Mouse (Mus musculus): ENCODE measurements around the gene Mier2. TPM values are rescaled to one million over a fixed set of nuclear protein-coding genes. Genes with fewer than 3 reads are reported as not detected.

The Mier2 gene
- polyA plus RNA-seq (2012), result 67.4 and 77.1 TPM in 2 replicates

GRCm38 (mm10) chr10:79554330-79555237 is at the start of gene Mier2:
TSS of gene Mier2 (minus strand) at chr10:79555199.

GRCm38 (mm10) chr10:79587061-79587751 is 32.2 kb upstream of the Mier2 start, which contains the start of gene Theg:
TSS of gene Theg (minus strand) at chr10:79587331.

GRCm38 (mm10) chr10:79533126-79533911 is 21.7 kb downstream of the Mier2 start, which contains the start of gene Plpp2:
TSS of gene Plpp2 (minus strand) at chr10:79533796.

Other genes with a start within 250 kb of the Mier2 start
- gene Vmn2r82, start 198.7 kb downstream of the Mier2 start, polyA plus RNA-seq (2012), result not detected in 2 replicates
- 0.02 TPM in 1 of 2 replicates, not detected in the other for gene Vmn2r83, start 86.5 kb downstream of the Mier2 start, polyA plus RNA-seq (2012)
- 14.9 and 15.0 TPM in 2 replicates for gene Plpp2, start 21.4 kb downstream of the Mier2 start, polyA plus RNA-seq (2012)
- not detected in 2 replicates for gene Theg, start 32.1 kb upstream of the Mier2 start, polyA plus RNA-seq (2012)
- not detected in 2 replicates for gene C2cd4c, start 58.8 kb upstream of the Mier2 start, polyA plus RNA-seq (2012)
- not detected in 2 replicates for gene Shc2, start 82.7 kb upstream of the Mier2 start, polyA plus RNA-seq (2012)
- not detected in 2 replicates for gene Odf3l2, start 90.5 kb upstream of the Mier2 start, polyA plus RNA-seq (2012)
- 0.12 and 0.15 TPM in 2 replicates for gene Madcam1, start 109.4 kb upstream of the Mier2 start, polyA plus RNA-seq (2012)
- gene Tpgs1, start 114.2 kb upstream of the Mier2 start, polyA plus RNA-seq (2012), result 116 and 132 TPM in 2 replicates
- 250 and 260 TPM in 2 replicates for gene Cdc34, start 127.0 kb upstream of the Mier2 start, polyA plus RNA-seq (2012)
- 1.2 and 1.3 TPM in 2 replicates for gene Gzmm, start 133.8 kb upstream of the Mier2 start, polyA plus RNA-seq (2012)
- gene Bsg, start 149.3 kb upstream of the Mier2 start, polyA plus RNA-seq (2012), result 829 and 893 TPM in 2 replicates
- gene Hcn2, start 161.4 kb upstream of the Mier2 start, polyA plus RNA-seq (2012), result 1.00 and 1.2 TPM in 2 replicates
- 34.1 and 38.0 TPM in 2 replicates for gene Polrmt, start 191.4 kb upstream of the Mier2 start, polyA plus RNA-seq (2012)
- not detected in 2 replicates for gene Fgf22, start 199.9 kb upstream of the Mier2 start, polyA plus RNA-seq (2012)
- 324 and 356 TPM in 2 replicates for gene Rnf126, start 211.8 kb upstream of the Mier2 start, polyA plus RNA-seq (2012)
- gene Fstl3, start 222.1 kb upstream of the Mier2 start, polyA plus RNA-seq (2012), result 4.6 and 5.4 TPM in 2 replicates
- 34.9 and 51.7 TPM in 2 replicates for gene Prss57, start 235.8 kb upstream of the Mier2 start, polyA plus RNA-seq (2012)
- 290 and 348 TPM in 2 replicates for gene Palm, start 238.4 kb upstream of the Mier2 start, polyA plus RNA-seq (2012)

Measured in megakaryocyte-erythroid progenitor cell, adult 5 weeks (primary cell).